Mouse (Mus musculus): ENCODE results near the gene Tanc2. TPM values are rescaled to one million over a fixed set of nuclear protein-coding genes. Genes with fewer than 3 reads are reported as not detected.

Tanc2 gene
- polyA plus RNA-seq, 1 experiment from 2014 or later = 9.5 TPM

DNA sequence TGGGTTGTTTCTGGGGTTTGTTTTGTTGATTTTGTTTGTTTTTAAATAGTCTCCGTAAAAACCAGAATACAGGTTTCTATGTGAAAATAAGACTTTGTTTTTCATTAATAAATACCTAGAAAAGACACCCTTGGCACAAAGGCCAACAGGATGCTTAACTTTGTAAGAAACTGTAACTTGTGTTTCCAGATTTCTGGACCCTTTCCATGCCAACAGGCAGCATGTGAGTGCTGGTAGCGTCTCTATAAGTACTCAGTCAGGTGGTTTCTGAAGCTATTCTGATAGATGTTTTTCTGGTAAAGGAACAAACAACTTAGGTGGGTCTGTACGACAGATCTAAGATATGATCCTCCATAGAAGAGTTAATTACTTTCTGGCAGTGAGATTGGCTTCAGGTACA lies 26.2 kb upstream of the Tanc2 start:
- Histone ChIP-seq H3K4me2 (no peak overlapping the region), H3K9ac (no peak overlapping the region), H3K9me3 (no peaks in the 10 kb centered on the region), H3K4me1 (no peaks in the 10 kb centered on the region), H3K36me3 (no peaks in the 10 kb centered on the region), H3K27ac (no peak overlapping the region), H3K4me3 (no peak overlapping the region), H3K27me3 (no peaks in the 10 kb centered on the region)
- no peak for ATAC-seq (ENCODE audit: insufficient number of reproducible peaks, low FRiP score, low TSS enrichment, low read depth)
- 82% methylated on average over 3 of the region's 3 CpGs for WGBS

DNA sequence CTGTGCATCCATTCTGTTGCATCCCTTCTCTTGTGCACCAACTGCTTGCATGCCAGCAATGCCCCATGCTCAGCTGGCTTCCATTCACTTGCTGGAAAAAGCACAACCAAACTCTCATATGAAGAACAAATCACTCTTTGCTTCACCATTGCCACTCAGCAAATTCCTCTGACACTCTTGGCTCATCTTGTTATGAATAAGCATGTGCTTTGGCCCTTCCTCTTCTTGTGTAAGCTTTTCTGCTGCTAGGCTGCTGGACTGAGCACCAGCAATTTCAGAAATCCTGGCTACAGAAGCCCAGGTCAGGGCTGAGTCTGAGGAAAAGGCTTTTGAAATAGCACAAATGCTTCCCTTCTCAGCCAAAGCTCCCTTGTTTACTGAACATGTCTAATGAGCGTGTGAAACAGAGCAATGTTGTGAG lies 22.6 kb upstream of the Tanc2 start:
- Histone ChIP-seq H3K9ac (no peak overlapping the region), H3K4me2 (no peak overlapping the region), H3K4me3 (no peak overlapping the region), H3K27me3 (no peaks in the 10 kb centered on the region), H3K36me3 (no peaks in the 10 kb centered on the region), H3K27ac (no peak overlapping the region), H3K4me1 (no peaks in the 10 kb centered on the region), H3K9me3 (no peaks in the 10 kb centered on the region)
- ATAC-seq (ENCODE audit: insufficient number of reproducible peaks, low FRiP score, low TSS enrichment, low read depth) = no peak
- WGBS = 68% methylated on average over 1 of the region's 1 CpGs

DNA sequence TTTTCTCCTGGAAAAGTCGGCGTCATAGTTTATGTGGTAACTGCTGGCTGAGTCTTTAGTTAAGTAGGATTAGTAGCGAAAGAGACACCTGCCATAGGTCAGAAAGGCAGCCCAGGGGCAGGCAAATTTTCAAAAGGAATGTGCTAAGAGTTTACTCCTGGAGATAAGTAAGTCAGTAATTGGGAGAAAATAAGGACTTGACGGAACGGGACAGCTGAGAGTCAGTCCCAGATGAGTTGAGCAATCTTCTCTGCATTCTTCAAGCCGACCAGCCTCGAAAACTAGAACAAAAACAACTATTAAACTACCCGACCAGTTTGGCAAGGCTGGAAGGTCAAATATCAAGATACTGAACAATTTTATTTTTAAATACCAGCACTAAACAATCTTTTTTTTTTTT lies 17.8 kb upstream of the Tanc2 start:
- H3K4me2 ChIP-seq = no peak overlapping the region
- H3K4me1 ChIP-seq = peaks cover 5% of the 10 kb centered on the region
- WGBS = 48% methylated on average over 8 of the region's 8 CpGs
- H3K9ac ChIP-seq = no peak overlapping the region
- ATAC-seq (ENCODE audit: insufficient number of reproducible peaks, low FRiP score, low TSS enrichment, low read depth) = no peak
- no peaks in the 10 kb centered on the region for H3K9me3 ChIP-seq
- no peaks in the 10 kb centered on the region for H3K36me3 ChIP-seq
- no peak overlapping the region for H3K27ac ChIP-seq
- no peaks in the 10 kb centered on the region for H3K27me3 ChIP-seq
- H3K4me3 ChIP-seq = no peak overlapping the region

DNA sequence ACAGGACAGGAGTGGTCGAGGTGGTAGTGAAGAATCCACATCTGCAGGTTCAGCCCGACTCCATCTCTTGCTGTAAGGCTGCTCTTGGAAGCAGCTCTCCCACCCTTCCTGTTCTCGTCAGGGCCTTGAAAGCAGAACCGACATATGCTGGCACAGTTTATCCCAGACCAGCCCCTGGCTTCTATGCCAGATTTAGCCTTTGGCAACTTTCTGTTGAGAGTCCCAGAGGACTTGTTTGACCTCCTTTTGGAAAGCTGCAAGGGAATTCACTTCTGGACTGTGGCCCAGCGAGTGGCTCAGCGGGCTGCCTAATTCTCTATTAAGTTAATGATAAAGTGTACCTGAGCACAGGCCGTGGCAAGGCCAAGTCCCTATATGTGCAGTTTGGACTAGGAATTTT lies 15.5 kb upstream of the Tanc2 start:
- Histone ChIP-seq H3K9ac (no peak overlapping the region), H3K36me3 (no peaks in the 10 kb centered on the region), H3K27ac (peak overlapping the region; percentile 43; the same call in 1 of the 2 replicates), H3K4me3 (no peak overlapping the region), H3K9me3 (no peaks in the 10 kb centered on the region), H3K4me1 (peaks cover 5% of the 10 kb centered on the region), H3K4me2 (no peak overlapping the region), H3K27me3 (no peaks in the 10 kb centered on the region)
- no peak for ATAC-seq (ENCODE audit: insufficient number of reproducible peaks, low FRiP score, low TSS enrichment, low read depth)
- 25% methylated on average over 7 of the region's 7 CpGs for WGBS

DNA sequence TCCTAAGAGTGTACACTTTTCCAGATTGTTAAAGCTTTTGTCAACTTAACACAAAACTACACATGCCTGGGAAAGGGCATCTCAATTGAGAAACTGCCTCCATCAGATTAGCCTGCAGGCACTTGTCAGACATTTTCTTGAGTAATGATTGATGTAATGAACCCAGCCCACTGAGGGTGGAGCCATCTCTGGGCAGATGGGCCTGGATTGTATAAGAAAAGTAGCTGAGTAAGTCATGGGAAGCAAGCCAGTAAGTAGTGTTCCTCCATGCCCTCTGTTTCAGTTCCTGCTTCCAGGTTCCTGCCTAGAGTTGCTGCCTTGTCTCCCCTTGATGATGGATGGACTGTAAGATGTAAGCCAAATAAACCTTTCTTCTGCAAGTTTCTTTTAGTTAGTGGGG lies 12.6 kb upstream of the Tanc2 start:
- Histone ChIP-seq H3K4me2 (no peak overlapping the region), H3K9me3 (no peaks in the 10 kb centered on the region), H3K27ac (no peak overlapping the region), H3K27me3 (no peaks in the 10 kb centered on the region), H3K9ac (no peak overlapping the region), H3K4me3 (no peak overlapping the region), H3K36me3 (no peaks in the 10 kb centered on the region), H3K4me1 (peaks cover 5% of the 10 kb centered on the region)
- ATAC-seq (ENCODE audit: insufficient number of reproducible peaks, low FRiP score, low TSS enrichment, low read depth) = no peak

DNA sequence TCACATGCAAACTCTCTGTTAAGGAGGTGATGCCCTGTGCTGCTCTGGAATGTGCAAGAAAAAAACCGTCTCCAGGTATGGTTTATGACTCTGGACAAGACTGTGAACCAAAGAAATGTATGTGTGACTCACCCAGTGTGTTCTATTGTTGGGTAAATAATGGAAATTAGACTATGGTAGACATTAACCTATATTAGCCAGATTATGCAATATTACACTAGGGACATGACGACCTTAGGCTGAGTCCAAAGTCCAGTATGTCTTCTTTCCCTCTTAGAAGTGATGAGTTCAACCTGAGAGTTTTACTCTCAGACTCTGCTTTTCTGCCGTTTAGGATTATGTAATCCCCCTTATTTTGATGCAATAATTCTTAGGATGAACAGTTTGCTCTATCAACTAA lies 7.8 kb upstream of the Tanc2 start:
- Histone ChIP-seq H3K27me3 (no peaks in the 10 kb centered on the region), H3K4me2 (no peak overlapping the region), H3K4me1 (no peaks in the 10 kb centered on the region), H3K4me3 (no peak overlapping the region), H3K27ac (no peak overlapping the region), H3K9ac (no peak overlapping the region), H3K9me3 (no peaks in the 10 kb centered on the region), H3K36me3 (no peaks in the 10 kb centered on the region)
- no peak for ATAC-seq (ENCODE audit: insufficient number of reproducible peaks, low FRiP score, low TSS enrichment, low read depth)
- 83% methylated on average over 3 of the region's 3 CpGs for WGBS

DNA sequence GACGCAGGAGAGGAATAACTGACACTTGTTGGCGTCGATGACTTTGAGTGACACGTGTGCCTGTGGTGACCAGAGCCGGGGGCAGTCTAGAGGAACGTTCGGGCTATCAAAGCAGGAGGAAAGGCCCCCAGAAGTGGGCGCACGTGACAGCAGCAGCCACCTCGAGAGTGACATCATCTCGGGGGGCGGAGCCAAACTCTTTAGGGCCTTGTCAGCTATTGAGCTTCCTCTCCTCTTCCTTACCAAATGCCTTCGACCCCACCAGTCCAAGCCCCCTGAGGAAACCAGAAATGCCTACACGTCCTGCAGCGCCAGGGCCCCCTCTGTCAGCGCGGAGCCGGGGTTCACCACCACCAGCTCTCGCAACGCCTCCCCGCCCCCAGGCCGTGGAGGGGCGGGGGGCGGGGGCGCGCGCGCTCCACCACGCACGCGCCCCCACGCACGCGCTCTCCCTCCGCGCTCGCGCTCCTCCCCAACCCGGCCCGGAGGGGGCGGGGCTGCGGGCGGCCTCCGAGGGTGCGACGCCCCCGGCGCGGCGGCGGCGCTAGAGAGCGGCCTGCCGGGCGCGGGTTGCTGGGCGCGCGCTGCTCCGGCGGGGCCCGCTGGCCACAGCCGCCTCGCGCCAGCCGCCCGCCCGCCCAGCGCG lies 432 bp upstream of the Tanc2 start:
- Histone ChIP-seq H3K36me3 (no peaks in the 10 kb centered on the region), H3K9ac (peak overlapping the region; percentile 95), H3K27me3 (no peaks in the 10 kb centered on the region), H3K9me3 (no peaks in the 10 kb centered on the region), H3K4me1 (0 out of 2 replicates have a peak, but pooled peaks cover 4% of the 10 kb centered on the region), H3K4me2 (peak overlapping the region; percentile 59), H3K4me3 (peak overlapping the region; percentile 73), H3K27ac (peak overlapping the region; percentile 90)
- WGBS = under 1% methylated on average over 38 of the region's 70 CpGs
- peak; percentile 91 for ATAC-seq (ENCODE audit: insufficient number of reproducible peaks, low FRiP score, low TSS enrichment, low read depth)

DNA sequence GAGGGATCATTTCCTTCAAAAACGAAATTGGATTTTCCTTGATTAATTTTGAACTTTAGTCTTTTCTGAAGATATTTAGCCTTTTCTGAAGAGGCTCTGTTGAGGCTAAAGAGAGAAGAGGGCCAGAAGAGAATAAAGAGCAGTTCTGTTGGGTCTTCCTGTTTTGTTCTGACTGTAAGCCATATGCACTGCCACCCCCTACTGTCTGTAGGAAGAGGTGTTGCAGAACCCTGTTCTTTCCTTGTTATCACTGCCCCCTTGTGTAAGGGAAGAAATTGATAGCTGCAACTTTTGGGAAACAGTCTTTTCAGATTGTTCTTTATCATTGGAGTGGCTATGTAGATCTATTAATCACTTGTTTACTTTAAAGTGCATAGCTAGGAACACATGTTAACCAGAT lies 2.1 kb downstream of the Tanc2 start:
- WGBS = 20% methylated on average over 1 of the region's 1 CpGs
- Histone ChIP-seq H3K9me3 (no peaks in the 10 kb centered on the region), H3K4me3 (no peak overlapping the region), H3K27me3 (no peaks in the 10 kb centered on the region), H3K9ac (no peak overlapping the region), H3K27ac (no peak overlapping the region), H3K36me3 (no peaks in the 10 kb centered on the region), H3K4me1 (0 out of 2 replicates have a peak, but pooled peaks cover 4% of the 10 kb centered on the region), H3K4me2 (no peak overlapping the region)
- ATAC-seq (ENCODE audit: insufficient number of reproducible peaks, low FRiP score, low TSS enrichment, low read depth) = no peak

DNA sequence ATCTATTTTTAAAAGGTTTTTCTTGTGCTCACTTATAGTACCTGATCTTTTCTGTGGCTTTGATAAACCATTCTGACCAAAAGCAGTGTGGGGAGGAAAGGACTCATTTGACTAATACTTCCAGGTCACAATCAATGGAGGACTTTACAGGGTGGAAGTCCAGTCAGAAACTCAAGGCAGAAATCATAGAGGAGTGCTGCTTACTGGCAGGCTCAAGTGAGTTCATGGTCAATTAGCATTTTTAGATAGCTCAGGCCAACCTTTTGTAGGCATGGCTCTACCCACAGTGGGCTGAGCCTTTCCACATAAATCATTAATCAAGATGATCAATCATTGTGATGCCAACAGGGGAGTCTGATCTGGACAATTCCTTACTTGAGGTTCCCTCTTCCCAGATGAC lies 12.4 kb downstream of the Tanc2 start:
- Histone ChIP-seq H3K4me2 (no peak overlapping the region), H3K9ac (no peak overlapping the region), H3K9me3 (no peaks in the 10 kb centered on the region), H3K27ac (no peak overlapping the region), H3K27me3 (no peaks in the 10 kb centered on the region), H3K4me1 (no peaks in the 10 kb centered on the region), H3K4me3 (no peak overlapping the region), H3K36me3 (no peaks in the 10 kb centered on the region)
- ATAC-seq (ENCODE audit: insufficient number of reproducible peaks, low FRiP score, low TSS enrichment, low read depth) = no peak

DNA sequence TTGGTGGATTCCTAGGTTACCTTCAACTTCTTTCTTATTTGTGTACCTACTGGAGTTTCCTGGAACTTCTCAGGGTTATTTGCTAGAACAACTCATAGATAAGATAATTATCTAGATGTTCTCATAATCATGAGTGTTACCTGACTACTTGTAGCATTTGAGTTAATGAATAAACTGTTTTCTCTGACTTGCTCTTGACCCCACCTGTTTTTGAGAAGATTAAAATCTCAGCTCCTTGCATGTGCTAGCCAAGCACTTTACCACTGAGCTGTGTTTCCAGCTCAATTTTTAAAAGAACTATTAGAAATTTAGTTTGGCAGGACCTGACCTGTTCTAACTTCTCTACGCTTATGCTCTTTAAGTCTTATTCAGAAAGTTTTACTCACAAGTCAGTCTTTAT lies 36.4 kb downstream of the Tanc2 start:
- no peak overlapping the region for H3K4me2 ChIP-seq
- H3K36me3 ChIP-seq = no peaks in the 10 kb centered on the region
- no peaks in the 10 kb centered on the region for H3K4me1 ChIP-seq
- no peak overlapping the region for H3K27ac ChIP-seq
- H3K9me3 ChIP-seq = no peaks in the 10 kb centered on the region
- ATAC-seq (ENCODE audit: insufficient number of reproducible peaks, low FRiP score, low TSS enrichment, low read depth) = no peak
- WGBS = 70% methylated on average over 1 of the region's 1 CpGs
- H3K9ac ChIP-seq = no peak overlapping the region
- H3K4me3 ChIP-seq = no peak overlapping the region
- no peaks in the 10 kb centered on the region for H3K27me3 ChIP-seq

DNA sequence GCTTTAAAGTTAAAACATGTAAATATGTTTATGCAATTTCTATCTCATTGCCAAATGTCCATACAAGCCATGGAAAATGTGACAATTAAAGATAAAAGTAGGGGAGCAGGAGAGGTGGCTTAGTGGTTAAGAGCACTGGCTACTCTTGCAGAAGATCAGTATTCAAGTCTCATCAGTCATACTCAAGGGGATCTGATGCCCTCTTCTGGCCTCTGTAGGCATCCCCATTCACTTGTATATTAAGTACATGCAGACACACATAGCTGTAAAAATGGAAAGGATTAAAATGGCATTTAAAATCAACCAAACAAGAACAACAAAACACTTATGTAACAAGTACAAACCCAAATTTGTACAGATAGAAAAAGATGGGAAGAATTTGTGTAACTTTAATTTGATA lies 54.2 kb downstream of the Tanc2 start:
- H3K4me1 ChIP-seq = no peaks in the 10 kb centered on the region
- no peak overlapping the region for H3K4me3 ChIP-seq
- no peak overlapping the region for H3K27ac ChIP-seq
- ATAC-seq (ENCODE audit: insufficient number of reproducible peaks, low FRiP score, low TSS enrichment, low read depth) = no peak
- H3K9me3 ChIP-seq = no peaks in the 10 kb centered on the region
- H3K36me3 ChIP-seq = no peaks in the 10 kb centered on the region
- H3K4me2 ChIP-seq = no peak overlapping the region
- H3K9ac ChIP-seq = no peak overlapping the region
- H3K27me3 ChIP-seq = no peaks in the 10 kb centered on the region

DNA sequence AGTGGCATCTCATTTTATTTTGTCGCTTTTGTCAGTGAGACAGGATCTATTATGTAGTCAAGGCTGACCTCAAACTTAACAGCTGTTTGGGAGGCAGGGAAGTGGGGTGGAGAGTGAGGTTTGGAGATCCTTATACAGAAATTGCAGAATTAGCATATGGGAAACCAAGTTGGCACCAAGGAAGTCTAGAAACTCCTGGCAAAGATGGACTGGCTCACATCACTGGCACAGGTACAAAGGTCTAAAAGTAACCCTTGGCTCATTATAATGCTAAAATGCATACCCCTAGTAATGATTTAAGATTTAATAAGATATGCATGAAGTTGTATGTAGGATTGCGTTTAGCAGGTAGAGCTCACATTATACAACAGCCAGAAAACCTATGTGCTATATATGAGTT lies 58.2 kb downstream of the Tanc2 start:
- no peaks in the 10 kb centered on the region for H3K36me3 ChIP-seq
- no peaks in the 10 kb centered on the region for H3K27me3 ChIP-seq
- no peak overlapping the region for H3K27ac ChIP-seq
- H3K4me2 ChIP-seq = no peak overlapping the region
- no peak overlapping the region for H3K9ac ChIP-seq
- H3K4me1 ChIP-seq = no peaks in the 10 kb centered on the region
- no peak overlapping the region for H3K4me3 ChIP-seq
- H3K9me3 ChIP-seq = no peaks in the 10 kb centered on the region
- WGBS = 91% methylated on average over 2 of the region's 2 CpGs
- ATAC-seq (ENCODE audit: insufficient number of reproducible peaks, low FRiP score, low TSS enrichment, low read depth) = no peak

DNA sequence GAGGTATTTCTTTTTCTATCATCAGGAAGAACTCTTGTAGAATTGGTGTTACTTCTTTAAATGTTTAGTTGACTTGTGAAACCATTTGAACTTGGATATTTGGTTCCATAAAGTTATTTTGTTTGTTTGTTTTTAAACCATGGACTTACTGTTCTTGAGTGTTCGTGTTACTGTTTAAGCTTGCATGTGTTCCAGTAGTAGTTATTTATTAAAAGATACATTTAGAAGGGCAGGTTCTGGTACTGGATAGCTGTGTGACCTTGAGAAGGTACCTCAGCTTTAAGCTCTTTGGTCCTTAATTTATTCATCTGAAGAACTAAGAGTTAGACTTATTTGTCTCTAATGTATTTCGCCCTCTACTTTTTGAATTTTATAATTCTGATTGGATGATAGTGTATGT lies 64.8 kb downstream of the Tanc2 start:
- Histone ChIP-seq H3K9ac (no peak overlapping the region), H3K9me3 (no peaks in the 10 kb centered on the region), H3K27ac (no peak overlapping the region), H3K27me3 (no peaks in the 10 kb centered on the region), H3K4me3 (no peak overlapping the region), H3K4me2 (no peak overlapping the region), H3K36me3 (no peaks in the 10 kb centered on the region), H3K4me1 (no peaks in the 10 kb centered on the region)
- WGBS = 91% methylated on average over 2 of the region's 2 CpGs
- ATAC-seq (ENCODE audit: insufficient number of reproducible peaks, low FRiP score, low TSS enrichment, low read depth) = no peak

All from limb, embryonic 15.5 days (tissue).